Mouse (Mus musculus) lung, adult 2 months (tissue): Measurements from ENCODE around the gene Itih1.

Experiments
- CTCF ChIP-seq: fragments of 200-500 bp; IDR thresholded peaks from 2 replicates; pipeline ENCODE4 v1.5.1; 2011; ENCODE audit warnings: mild to moderate bottlenecking, low read length, control low read depth; ENCODE audit not compliant: insufficient read depth
- POLR2A ChIP-seq: fragments of 200-500 bp; IDR thresholded peaks from 2 replicates; pipeline ENCODE4 v1.6.1; 2011; ENCODE audit warnings: low read depth, mild to moderate bottlenecking, control low read depth, low read length, borderline replicate concordance; ENCODE audit errors: extremely low read depth

GRCm38 (mm10) chr14:30930386-30930785 is 12.7 kb downstream of the Itih1 start:
- no peak for TF ChIP-seq POLR2A
- no peak for TF ChIP-seq CTCF
